Mouse (Mus musculus): ENCODE measurements at regions not wholly inside any gene's neighbourhood (a gene's known extent, or its start where the extent isn't known, plus 50 kb on each side); places are given as distances from the start of the nearest gene placed in this dataset.

DNA sequence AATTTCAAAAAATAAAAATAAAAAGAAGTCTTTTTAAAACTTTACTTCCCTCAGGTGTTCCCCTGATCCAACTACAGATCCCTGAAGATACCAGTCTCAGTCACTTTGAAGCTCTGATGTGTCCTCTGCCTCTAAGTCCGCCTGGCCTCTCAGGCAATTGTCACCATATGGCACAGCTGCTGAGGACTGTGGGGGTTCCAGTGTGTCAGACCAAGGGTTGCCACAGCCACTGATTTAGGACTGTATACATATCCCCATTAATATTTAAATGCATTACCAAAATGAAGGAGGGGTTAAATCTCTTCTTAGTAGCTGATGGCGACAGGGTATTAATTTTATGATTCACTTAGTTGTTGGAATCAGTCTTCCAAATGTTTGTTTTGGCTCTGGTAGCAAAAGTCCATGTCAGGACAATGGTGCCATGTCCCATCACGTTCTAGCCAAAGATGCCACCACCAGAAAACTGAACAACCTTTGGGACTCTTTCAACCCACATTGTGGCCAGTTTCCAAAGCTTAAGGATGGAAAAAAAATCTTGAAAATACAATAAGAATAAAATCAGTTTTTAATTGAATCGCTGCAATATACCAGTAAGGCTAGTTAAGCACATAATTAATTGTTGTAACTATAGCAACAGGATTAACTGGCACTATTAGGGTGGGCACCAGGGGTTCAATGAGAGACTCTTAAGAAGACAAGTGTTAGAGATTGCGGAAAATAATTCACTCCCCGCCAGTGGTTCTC is 62.5 kb downstream of the Arrdc4 start:
- intact Hi-C loops (cut with DNase I) = no loop called here
- DNase-seq = no peak

DNA sequence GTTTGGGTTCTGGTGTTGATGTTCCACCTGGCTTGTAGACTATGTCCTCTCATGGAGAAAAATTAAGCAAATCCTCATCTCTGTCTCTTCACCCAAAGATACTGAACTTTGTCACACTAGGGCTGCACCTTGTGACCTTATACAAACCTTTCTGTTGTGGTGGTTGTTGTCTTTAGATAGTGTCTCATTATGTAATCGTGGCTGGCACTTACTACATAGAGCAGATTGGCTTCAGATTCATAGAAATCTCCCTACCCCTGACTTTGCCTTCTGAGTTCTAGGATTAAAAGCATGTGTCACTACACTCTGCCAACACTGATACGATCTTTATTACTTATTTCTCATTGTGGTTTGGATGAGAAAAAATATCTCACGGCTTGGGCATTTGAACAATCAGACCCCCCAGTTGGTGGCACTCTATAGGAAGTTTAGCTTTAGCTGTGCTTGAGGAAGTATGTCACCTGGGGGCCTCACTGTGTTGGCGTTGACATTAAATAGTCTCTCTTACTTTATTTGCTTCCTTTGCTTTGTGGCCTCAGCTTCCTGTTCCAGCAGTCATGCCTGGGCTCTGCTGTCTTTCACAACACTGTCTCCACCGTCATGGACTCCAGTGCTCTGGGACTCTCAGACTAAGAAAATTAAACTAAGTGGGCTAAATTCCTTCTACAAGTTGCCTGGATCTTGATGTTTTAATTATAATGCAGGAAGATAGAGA is 66.0 kb downstream of the Arrdc4 start:
- DNase-seq = no peak
- intact Hi-C loops (cut with DNase I) = no loop called here

DNA sequence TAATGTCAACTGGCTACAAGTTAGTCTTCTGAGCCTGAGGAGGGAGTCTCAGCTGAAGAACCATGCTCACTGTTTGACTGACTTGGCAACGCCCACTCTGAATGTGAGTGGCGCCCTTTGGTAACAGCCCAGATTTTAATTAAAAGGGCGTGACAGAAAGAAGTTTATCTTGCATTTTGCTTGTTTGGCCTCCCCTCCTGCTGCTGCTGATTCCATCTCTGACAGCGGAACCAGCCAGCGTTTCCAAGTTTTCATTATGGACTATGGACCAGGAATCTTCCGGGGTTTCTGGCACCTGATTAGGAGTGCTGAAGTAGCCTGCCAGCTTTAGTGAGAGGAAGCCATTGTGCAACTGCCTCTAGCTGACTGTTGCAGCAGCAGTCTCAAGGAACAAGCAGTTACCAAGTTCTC is 66.7 kb downstream of the Arrdc4 start:
- intact Hi-C loops (cut with DNase I) = no loop called here
- peak; percentile 8 for DNase-seq

DNA sequence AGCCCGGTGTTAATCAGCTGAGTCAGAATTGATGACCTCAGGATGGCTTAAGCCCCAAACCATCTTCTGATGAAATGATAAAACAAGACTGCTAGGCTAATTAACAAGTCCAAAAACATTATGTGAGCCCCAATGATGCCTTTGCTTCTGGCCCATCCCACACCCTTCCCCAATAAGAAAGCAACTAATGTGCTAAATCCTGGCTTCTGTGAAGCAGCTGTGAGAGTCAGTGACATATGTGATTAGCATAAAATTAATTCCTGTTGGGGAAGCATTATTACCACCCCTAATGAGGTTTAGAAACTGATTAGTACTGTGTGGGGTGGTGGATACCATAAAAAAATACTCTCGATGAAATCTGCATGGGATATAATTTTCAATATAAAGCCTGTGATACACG is 69.3 kb downstream of the Arrdc4 start:
- no peak for DNase-seq
- intact Hi-C loops (cut with DNase I) = no loop called here

DNA sequence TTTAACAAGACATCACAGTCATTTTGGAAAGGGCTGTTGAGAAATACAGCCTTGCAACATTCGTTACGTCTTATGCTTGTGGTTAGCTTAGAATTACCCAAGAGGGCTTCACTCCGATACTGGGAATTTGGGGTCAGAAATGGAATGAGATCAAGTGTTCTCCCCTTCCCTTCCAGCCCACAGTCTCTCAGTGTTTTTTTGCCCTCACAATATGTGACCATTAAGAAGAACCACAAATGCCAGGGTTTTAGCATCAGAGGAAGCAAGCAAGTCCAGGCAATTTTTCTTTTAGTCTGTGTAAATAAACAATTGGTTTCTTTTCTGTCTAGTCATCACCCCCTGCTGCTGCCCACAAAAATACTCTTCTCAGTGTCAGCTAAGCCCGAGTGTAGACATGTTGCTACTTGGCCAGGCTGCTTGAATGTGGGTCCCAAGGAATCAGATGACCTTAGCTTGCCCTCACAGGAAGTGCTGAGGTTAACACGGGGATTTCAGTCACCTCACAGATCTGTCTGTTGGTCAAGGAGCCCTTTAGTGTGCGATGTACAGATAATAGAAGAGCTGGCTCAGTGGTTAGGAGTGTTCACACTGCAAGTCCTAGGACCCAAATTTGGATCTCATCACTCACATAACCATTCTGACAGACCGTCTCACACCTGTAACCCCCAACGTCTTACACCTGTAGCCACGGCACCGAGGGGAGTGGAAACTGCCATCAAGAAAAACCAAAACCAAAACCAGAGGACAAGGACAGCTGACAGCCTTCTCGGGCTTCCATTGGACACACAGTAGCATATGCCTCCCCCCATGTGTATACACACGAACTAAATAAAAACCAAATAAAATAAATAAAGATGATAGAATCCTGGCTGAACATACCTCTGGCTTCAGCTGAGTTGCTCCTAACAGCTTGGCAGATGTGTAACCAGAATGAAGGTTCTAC is 81.0 kb downstream of the Arrdc4 start:
- intact Hi-C loops (cut with DNase I) = no loop called here
- no peak for DNase-seq

DNA sequence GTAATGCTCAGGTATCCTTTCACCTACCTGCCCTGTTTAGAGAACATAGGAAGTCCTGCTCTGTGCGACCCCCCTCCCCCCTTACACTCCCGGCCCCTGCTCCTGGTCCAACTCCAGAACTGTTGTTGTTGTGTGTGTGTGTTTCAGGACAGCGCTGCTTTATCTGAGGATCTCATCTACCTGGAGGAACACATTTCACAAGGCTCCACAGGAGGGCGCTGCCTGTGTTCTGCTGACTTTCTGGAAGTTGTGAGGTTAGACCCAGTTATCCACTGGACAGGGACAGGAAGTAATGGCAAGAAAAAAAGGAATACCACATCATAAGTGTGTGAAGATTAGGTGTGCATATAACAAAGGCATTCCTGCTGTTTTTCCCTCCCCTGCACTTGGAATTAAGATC is 81.8 kb downstream of the Arrdc4 start:
- intact Hi-C loops (cut with DNase I) = no loop called here
- peak; percentile 11 for DNase-seq

DNA sequence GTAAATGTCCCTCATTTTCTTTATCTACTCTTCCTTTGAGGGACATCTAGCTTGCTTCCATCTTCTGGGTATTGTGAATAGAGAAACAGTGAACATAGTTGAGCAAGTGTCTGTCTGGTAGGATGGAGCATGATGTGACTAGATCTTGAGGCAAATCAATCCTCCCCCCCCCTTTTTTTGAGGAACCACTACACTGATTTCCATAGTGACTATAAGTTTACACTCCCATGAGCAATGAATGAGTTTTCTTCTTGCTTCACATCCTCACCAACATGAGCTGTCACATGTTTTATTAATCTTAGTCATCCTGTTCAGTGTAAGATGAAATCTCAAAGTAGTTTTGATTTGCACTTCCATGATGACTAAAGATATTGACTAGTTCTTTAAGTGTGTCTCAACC is 92.7 kb downstream of the Arrdc4 start:
- DNase-seq = no peak
- intact Hi-C loops (cut with DNase I) = no loop called here

DNA sequence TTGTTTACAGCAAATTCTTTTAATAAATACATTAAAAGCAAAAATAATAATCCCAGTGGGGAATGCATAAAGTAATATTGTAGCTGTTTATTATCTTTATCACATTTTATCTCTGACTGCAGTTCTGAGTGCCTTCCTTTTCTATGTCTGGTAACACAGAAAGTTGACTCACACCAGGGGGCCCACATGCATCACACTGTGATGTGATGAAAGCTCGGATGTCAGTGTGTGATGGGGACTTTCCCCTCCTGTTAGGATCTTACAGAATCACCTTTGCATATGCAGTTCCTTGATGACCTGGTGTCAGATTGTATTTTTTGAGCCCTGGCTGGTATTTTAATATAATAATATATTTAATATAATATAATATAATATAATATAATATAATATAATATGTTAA is 95.5 kb downstream of the Arrdc4 start:
- DNase-seq = no peak
- intact Hi-C loops (cut with DNase I) = loop anchor here (5.0 kb wide), 1 partner anchor 174 kb away; no protein-coding TSS in a partner anchor

DNA sequence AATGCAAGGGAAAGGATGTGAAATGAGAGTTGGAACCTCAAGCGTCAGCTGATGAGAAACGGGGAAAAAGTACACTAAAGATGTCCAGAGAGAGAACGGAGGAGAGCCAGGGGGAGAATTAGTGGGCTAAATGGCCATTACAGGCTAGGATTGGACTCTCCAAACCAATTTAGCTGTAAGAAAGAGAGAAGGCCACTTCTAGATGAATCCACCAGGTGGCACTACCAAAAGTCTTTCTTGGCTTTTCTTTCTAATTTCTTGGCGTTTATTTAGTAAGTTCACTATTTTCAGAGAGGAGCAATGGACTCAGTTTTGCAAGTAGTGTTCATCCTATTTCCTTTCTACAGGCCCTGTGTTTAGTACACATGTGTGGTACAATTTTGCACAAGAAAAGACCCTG is 97.6 kb downstream of the Arrdc4 start:
- DNase-seq = no peak
- intact Hi-C loops (cut with DNase I) = loop anchor here (5.0 kb wide), 1 partner anchor 176 kb away; no protein-coding TSS in a partner anchor

DNA sequence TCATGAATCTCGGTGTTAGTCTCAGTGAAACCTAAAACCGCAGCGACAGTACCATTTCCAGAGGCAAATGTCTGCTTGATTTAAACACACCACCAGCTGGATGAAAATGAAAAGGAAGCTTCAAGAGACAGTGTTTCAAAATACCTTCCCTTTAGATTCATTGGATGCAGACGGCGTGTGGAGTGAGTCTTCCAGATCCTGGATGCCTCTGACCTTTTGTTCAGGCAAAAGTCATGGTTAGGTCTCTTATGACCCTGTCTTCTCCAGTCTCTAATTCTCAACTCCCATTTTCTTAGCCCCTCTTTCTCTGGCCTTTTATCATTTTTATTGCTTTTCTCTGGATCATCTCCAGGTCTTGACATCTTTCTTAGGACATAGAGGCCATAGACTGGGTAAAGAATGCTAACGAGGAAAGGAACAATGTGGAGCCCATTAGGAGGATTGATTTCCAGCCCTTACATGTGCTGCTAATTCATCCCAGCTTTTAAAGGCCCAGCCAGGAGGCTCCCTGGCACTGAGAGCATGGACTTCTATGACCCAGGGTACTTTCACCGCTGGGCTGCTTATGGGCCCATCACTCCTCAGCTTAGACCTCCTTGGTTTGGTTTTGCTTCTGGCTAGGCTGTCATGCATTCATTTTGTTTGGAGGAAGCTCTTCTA is 111.4 kb downstream of the Arrdc4 start:
- intact Hi-C loops (cut with DNase I) = no loop called here
- no peak for DNase-seq

DNA sequence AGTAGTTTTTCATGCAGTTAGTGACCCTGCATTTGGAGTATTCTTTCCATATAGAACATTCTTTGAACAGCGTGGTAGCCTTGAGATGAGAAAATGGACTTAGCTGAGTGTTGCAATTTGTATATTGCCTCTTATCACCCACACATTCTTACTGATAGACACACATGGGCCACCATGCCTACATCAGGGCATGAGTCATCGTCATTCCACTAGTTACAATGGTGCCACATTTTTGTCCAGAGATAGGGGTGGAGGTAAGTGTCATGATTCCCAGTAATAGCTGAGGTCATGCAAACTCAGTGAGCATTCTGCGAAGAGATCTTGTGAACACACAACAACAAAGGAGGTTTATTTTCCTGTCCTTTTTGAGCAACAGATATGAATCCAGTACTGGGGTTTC is 128.0 kb downstream of the Arrdc4 start:
- intact Hi-C loops (cut with DNase I) = no loop called here

DNA sequence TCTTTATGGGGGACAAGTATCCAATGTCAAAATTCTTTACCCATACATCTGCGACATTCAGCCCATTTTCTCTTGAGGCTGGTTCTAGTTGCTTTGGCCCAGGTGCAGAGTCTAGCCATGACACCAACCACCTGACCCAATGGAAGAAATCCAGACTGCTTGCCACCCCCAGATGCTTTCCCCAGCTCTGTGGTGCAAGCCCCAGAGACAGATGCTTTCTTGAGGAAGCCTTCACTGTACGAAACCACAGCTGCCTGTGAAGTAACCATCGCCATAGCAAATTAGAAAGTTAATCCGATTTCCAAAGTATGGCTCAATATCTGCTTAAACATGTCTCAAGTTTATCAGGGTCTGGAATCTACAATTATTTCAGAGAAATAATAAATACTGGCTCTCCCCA is 138.5 kb downstream of the Arrdc4 start:
- intact Hi-C loops (cut with DNase I) = no loop called here
- no peak for DNase-seq

More for the DNA sequence above, 128.0 kb downstream of the Arrdc4 start:
- no peak for DNase-seq

DNA sequence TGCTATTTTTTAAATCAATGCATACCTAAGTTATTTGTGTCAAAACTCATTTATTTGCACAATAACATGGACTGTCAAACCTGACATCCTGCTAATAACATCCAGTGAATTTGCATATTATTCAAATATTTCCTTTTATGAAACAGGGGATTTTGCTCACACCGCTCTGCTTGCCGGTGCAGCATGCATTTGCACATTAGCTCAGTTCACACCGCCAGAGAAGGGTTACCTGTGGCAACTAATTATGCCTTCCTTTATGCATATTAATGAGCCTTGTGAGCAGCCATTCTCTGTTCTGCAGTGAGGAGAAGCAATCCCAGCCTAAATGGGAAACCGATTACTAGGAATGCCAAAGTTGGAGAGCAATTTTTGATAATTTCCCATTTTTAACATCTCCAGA is 141.9 kb downstream of the Arrdc4 start:
- intact Hi-C loops (cut with DNase I) = no loop called here
- DNase-seq = no peak

DNA sequence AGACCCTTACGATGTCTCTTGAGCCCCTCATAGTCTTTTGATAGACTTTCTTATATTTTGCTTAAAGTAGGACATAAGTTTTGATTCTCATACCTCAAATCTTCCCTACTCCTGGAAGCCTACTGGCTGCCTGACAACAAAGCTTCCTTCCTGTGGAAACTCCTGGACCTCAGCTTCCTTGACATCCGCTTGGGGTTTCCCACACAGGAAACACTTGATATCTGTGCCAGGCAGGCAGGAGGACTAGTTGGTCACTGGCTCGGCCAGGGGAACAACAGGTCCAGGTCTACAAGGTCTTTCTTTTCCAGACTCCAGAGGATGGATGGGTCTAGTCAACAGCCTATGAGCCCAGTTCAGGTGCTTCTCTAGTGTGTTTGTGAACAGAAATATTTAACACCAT is 142.8 kb downstream of the Arrdc4 start:
- intact Hi-C loops (cut with DNase I) = no loop called here
- no peak for DNase-seq

DNA sequence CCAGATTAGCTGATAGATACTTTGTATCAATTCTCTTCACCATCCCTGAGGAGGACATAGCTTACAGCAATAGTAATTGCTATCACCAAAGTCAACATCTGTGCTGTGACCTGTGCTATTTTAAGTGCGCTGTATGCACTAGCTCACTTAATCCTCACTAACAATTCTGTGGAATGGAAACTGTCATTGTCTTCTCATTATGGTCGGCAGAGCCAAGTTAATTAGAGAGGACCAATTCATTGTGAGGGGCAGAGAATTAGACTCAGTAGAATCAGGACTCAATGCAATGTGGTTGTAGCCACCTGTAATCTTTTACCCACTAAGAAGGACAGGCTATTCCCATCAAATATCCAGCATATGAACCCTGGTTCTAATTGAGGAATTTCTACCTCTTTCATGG is 145.3 kb downstream of the Arrdc4 start:
- intact Hi-C loops (cut with DNase I) = no loop called here
- DNase-seq = no peak

DNA sequence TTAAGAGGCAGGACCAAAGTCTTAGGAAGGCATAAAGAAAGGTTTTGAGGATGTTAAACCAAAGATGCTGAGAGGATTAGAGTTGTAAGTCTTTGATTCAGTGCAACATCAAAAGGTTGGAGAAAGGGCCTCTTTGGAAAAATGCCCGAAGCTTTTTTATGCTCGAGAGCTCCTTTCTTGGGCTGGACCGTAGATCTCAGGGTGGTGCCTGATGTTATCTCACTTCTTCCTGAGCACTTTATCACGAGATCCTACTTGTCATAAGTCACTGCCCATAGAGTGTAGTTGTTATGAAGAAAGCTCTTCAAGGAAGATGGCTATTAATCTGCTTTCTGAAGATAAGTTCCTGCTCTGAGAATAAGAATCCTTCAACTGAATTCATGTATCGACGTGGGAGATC is 147.0 kb downstream of the Arrdc4 start:
- intact Hi-C loops (cut with DNase I) = no loop called here
- no peak for DNase-seq

DNA sequence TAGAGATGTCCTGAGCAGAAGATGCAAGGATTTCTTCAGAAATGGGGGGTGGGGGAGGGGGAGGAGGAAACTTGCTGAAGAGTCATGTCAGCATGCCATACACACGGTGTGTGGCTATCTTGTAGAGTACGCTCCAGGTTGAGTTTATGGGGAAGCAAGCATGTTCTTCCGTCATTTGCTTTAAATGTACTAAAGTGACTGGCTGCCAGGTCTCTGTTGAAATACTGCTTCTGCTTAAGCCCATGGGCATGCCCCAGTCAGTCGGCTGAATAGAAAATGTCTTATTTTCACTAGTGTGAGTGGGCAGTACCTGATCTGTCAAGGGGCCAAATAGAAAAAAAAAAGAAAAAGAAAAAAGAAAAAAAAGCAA is 155.0 kb downstream of the Arrdc4 start:
- intact Hi-C loops (cut with DNase I) = loop anchor here (10.0 kb wide), 1 partner anchor 131 kb away; no protein-coding TSS in a partner anchor
- no peak for DNase-seq

DNA sequence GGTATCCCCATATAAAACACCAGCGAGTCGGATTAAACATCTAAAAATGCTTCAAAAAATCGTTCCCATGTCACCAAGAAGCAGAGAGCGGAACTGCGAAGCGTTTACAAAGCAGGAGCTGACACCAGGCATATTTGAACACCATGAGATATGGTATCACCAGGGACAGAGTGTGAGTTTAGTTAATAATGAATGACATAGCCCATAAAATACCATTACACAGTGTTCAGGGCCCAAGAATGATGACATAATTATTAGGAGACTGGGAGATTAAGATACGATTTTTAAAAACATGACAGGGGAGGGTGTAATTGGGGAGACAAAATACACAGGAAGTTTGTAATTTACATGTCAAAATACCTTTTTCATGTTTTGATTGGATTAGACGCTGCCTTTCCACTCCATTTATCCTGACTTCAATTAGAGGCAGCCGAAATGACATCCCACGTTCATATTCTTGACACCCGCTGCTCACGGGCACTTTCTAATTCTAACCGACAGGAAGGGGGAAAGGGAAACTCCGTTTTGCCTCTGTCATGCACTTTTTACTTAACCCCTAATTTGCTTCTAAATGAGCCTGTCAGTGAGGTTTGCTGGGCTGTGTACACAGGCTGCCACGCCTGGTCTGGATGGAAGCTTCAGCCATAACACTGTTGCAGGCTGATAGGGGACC is 155.6 kb downstream of the Arrdc4 start:
- DNase-seq = no peak
- intact Hi-C loops (cut with DNase I) = loop anchor here (10.0 kb wide), 1 partner anchor 131 kb away; no protein-coding TSS in a partner anchor

DNA sequence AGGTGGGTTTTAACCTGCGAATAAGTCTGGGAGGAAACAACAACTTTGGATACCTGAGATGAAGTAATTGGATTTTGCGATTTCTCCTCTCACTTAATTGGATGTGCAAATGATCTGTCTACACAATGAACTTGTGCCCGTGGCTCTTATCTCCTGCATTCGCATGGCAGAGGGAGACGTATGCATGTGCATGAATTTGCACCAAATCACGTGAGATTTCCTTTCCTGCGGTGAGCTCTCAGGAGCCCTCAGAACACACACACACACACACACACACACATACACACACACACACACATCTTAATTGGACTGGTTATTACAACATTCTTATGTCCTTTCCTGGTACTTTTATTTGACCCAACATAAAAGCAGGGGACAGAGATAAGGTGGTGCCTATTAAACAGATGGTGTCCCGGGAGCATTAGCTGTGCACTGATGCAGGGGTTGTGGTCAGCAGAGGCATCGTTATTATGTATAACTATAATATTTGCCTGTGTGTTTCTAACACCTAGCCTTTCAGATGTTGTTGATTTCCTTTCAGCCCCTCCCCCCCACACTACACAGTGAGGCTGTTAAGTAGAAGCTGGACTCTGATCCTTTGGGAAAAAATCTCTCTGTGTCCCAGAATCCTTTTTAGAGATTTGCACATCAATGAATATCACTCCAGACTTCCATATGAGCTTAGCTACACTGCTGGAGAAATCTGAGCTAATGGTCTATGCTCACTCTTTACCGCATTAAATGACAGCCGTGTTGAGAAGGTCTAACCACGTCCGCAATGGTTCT is 166.3 kb downstream of the Arrdc4 start:
- intact Hi-C loops (cut with DNase I) = no loop called here

More for the DNA sequence above, 166.3 kb downstream of the Arrdc4 start:
- DNase-seq = no peak
